Mouse (Mus musculus) adrenal gland, postnatal 36 days (tissue): ENCODE data around the gene Bdkrb1. TPM values are rescaled to one million over a fixed set of nuclear protein-coding genes. Genes with fewer than 3 reads are reported as not detected.
A peak's percentile ranks its signal among the peaks of the same experiment; 100 is the strongest.

Experiments used
- DNase-seq, 2 experiments: peaks; one replicate each; pipeline ENCODE4 v3.0.0; 2021; ENCODE audit warnings: mixed read lengths in 1 of 2
- total RNA-seq, 2 experiments: library from RNA; stranded (reverse); gene quantifications; 2 replicates each; pipeline ENCODE4 v1.2.3; 2021

Bdkrb1 gene
- total RNA-seq, 2 experiments from 2014 or later, result not detected

DNA sequence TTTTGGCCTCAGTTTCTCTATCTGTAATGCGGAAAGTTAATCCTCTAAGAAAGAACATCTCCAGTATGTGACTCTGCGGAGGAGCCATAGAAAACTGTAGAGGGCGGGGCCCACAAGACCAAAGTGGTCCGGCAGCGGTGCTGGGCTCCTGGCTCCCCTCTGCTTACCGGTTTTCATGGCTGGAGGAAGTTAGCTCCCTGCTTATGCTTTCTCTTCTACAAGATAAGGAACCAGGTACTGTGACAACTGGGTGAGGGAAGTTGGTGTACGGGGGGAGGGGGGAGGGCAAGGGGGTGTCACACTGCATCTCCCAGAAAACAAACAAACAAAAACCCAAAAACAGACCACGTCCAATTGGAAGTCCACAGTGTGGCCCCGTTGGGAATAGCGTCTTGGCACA lies 4.4 kb upstream of the Bdkrb1 start:
- DNase-seq, result no peak

DNA sequence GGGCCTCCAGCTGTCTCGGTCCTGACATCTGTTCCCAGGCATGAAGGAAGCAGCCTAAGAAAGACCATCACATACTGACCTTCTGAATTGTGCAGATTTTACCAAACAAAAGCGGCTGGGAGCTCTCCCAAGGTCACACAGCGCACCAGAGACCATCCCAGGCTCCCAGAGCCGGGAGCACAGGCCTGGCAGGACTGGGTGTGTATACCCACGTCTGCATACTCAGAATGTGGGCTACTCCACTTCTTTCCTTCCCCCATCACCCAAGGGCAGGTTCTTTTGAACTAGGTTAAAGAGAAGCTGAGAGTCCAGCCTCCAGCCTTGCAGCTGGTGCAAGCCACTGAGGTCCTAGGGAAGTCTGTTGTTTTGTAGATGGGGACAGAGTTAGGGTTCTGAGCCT lies 3.8 kb upstream of the Bdkrb1 start:
- peak in 1 of 2 experiments; percentile 20 for DNase-seq

DNA sequence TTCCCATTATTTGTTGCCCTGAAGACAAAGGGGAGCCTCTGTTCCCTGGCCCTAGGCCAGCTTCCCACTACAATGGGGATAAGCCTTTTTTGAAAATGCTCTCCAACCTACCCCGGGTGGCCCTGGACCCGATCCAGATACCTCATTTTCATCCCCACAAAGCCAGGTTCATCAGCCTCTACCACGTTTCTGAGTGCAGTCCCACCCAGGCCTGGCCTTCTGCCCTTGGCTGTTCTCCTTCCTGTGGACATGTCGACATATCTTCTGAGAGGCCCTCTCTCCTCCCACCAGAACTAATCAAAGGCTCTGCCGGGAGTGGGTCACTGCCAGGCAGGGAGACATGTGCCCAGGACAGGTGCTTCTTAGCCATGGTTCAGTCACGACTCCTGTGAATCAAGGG lies 1.3 kb upstream of the Bdkrb1 start:
- DNase-seq, result no peak

DNA sequence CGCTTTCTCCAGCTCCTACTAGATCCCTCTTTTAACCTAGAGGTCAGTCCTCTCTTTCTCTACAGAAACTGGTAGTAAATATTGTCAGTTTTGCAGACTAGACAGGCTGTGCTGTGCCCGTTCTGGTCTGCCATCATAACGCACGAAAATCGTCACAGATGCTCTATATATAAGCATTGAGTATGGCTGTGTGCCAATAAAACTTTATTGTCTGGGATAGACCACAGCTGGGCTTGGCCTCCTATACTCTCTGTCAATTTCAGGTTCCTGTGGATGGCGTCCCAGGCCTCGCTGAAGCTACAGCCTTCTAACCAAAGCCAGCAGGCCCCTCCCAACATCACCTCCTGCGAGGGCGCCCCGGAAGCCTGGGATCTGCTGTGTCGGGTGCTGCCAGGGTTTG lies 1.0 kb downstream of the Bdkrb1 start:
- no peak for DNase-seq

DNA sequence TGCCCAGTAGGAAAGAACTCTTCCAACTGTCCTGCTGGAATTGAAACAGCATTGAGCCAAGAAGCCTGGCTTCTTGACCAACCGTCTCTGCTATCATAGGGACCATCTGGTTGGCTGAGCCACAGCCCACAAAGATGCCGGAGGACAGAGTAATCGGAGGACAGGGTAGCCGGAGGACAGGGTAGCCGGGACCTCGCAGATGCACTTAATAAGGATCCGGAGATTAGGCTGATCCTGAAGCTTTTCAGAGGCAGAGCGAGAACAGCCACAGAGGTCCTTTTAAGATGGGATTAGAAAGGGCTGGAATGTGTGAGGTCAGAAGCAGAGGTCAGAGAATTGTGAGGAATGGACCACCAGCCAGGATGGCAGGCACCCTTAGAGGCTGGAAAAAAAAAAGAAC lies 2.3 kb downstream of the Bdkrb1 start:
- DNase-seq, result no peak

DNA sequence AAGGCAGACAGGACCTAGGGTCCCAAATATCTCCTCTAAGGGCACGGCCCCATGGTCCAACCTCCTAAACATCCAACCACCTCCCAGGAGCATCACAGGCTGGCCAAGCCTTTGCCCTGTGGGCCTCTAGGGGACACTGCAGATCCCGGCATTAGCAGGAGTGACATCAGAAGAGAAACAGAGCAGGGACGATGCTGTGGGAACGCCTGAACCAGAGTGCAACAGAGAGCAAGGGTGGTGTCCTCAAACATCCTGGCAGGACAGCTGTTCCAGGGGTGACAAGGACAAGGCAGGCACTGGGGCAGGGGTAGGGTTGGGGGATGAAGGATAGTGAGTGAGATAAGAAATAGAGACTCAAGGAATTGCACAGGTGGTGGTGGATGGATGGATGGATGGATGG lies 4.0 kb downstream of the Bdkrb1 start:
- no peak for DNase-seq

DNA sequence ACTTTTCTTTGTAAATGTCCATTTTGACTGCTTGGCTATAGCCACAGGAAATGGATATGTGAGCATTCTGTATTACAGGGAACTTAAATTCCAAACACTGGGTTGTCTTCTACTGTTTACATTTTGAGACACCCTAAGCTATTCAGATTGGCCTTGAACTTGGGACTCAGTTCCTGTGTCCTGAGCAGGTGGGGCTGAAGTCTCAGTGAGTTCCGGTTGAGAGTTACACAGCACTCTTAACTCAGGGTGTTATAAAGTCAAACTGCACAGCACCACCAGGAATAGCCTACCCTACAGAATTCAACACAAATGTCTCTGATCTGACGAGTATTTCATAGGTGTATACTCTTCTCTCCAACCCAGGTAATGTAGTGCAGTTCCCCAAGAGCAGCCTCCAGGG lies 8.2 kb downstream of the Bdkrb1 start:
- DNase-seq, result no peak

DNA sequence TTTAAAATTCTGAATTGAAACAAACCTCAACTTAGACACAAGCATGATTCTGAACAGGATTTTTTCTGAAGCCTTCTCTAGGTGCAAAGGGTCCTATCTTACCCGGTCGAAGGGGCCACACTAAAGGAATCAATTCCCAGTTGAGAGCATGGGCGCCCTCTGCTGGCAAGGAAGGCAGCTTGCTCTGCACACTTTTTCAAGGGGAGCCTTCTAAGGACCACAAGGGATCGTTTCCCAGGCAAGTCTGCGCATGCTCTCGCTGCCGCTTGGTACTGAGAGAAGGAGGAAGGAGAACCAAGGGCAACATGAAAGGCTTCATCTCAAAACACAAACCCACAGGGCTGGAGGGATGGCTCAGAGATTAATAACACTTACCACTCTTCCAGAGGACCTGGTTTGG lies 8.9 kb downstream of the Bdkrb1 start:
- DNase-seq, result peak; percentile 60 to 71

DNA sequence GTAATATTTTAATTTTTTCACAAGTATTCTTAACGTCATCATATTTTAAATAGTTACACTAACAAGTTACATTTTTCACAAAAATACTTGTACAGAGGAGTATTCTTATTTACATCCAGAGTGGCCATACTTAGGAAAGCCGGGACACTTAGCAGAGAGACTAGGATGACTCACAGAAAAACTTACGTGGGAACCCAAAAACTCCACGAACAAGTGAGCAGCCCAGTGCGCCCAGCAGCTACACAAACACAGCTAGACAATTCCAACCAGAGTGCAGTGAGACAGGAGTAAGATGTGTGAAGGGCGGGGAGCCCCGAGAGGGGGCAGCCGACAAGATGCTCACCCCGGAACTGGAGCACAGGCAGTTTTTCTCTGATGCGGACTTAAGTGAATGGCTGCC lies 10.7 kb downstream of the Bdkrb1 start:
- no peak for DNase-seq

DNA sequence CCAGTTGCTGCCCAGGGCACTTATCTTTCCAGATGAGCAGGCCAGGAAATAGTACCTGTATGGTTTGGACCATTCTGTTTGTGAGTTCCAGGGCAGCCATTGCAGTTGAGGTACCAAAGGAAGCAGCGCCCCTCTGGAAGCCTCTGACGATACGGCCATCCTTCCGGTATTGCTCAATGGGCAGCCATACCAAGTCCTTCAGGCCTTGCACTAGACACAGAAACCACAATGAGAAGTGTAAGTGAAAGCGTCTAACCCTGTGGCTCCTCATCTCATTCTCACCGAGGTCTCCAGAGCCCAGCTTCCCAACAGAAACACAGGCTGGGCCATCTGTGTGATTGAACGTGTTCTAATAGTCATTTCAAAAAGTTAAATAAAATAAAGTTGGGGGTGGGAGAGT lies 19.2 kb downstream of the Bdkrb1 start:
- DNase-seq, result no peak

DNA sequence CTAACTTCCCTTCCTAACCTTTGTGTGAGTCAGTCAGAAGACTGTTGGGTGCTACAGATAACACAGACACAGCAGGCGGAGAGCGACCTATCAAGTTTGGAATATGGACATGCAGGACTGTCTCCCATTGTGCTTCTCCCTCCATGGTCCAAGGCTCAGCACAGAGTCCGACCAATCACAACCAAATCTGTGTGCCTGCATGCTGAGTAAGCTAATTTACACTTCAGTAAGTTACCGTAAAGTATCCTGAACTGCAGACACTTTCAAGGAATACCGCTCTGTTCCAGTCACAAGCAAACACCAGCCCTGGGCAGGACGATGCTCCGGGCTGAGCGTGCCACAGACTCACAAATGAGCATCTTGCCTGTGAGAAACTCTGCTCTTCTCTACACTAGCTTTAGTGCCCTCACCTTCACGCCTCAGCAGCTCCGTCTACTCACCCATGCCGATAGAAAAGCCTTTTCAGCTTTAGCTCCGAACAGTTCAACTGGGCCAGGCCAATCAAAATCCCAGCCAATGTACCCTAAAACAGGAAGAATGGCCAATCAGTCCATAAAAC lies 20.2 kb downstream of the Bdkrb1 start:
- DNase-seq, result no peak

DNA sequence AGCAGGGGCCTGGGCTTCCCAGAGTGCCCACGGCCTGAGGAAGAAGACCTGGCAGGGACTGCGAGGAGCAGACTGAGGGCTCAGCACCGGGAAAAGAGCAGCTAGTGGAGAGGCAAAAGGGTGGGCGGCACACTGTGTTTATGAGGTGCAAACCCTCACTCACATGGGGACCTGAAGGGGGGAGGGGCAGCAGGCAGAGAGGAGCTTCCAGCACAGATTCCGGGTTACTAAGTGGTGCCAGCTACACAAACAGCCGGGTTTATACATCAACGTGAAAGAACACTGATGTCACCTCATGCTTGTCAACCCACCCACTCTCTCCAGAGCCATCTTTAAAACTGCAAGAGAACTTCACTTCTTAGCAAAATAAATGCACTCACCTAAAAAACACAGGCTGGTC lies 22.9 kb downstream of the Bdkrb1 start:
- peak in 1 of 2 experiments; percentile 5 for DNase-seq

DNA sequence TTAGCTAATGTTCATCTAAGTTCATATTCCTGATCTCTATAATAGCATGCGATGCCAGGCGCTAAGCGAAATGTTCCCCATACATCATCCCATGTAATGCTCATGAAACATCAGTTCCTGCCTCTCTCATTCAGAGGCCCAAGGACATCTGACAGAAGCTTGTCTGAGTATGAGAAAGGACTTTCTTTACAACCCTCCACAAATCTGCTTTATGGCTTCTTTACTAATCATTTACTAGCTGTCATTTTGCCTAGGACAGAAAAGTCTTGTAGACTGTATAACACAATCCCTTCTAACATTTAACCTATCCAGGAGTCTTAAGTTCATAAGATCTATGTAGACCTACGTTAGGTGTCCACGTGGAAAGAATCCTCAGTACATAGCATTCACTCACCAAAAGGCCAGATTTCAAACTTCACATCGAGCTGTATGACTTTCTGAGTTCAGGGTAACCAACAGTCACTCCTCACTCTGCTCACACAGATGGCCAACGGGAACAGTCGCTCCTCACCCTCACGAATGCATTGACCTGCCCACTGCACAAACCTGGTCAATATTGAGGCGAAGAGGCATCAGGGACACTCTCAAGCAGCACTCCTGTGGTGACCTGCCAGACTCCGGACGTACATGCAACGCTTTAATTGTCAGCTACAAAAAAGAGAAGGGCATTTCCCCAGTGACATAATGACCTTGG lies 31.6 kb downstream of the Bdkrb1 start:
- DNase-seq, result no peak

DNA sequence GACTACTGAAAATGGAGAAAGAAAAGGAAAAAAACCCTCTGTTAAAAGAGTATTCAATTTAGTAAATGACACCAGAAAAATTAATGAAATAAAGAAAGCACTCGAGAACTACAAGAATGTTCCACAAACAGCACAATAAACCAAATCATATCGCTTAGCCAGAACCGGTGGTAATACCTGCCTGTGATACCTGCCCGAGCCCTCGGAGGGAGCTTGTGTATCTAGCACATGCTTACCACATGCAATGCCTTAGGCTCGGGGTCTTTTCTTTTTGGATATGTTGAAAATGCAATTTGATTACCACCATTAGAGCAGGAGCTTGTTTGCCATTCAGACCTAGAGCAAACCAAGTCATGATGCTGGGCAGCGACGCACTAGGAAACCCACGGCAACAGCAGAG lies 33.7 kb downstream of the Bdkrb1 start:
- no peak for DNase-seq

DNA sequence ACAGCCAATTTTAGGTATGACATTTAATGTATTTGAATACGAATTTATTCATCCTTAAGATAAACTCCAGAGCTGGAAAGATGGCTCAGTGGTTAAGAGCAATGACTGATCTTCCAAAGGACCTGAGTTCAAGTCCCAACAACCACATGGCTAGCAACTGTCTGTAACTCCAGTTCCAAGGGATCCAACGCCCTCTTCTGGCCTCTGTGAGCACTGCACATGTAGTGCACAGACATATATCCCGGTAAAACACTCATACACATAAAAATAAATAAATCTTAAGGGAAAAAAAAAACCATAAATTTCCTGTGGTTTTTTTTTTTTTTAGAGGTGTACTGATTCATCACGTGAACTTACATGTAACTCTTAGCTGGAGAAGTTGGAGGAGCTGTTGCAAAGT lies 34.7 kb downstream of the Bdkrb1 start:
- no peak for DNase-seq

DNA sequence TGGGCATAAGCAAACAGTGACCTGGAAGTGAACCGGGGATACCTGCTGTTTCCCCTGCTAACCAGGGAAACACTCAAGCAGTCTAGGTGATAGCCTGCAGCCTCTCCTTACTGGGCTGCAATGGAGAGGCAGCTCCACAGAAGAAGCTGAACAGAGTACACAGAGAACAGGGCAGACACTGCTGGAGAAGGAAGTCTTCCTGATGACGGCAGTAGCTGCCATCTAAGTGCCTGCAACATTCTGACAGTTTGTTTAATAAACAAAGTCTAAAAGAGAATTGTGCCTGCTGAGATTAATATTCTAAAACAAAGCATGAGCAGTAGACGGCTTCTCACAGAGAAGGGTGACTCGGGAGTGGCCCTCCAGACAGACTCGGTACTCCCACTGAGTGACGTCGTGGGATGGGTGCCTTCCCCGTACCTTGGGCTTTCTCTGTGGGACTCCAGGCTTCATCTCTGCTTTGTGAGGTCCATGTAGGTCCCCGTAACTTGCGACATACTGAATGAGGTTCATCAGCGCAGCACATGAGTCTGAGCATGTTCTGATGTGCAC lies 40.0 kb downstream of the Bdkrb1 start:
- no peak for DNase-seq

Other genes starting within 250 kb of the Bdkrb1 start
- gene D430019H16Rik, start 149.2 kb upstream of the Bdkrb1 start, total RNA-seq, result 1 to 10 TPM; 2.6 to 4.3 TPM
- 10 to 100 TPM; 12.0 to 23.9 TPM for gene Bdkrb2, start 39.9 kb upstream of the Bdkrb1 start, total RNA-seq
- 10 to 100 TPM; 20.6 to 21.7 TPM for gene Gskip, start 81.7 kb downstream of the Bdkrb1 start, total RNA-seq
- gene Atg2b, start 82.1 kb downstream of the Bdkrb1 start, total RNA-seq, result 10 to 100 TPM; 26.2 to 29.8 TPM
- under 1 TPM; 0.30 to 0.40 TPM for gene Ak7, start 102.9 kb downstream of the Bdkrb1 start, total RNA-seq
- 100 to 1,000 TPM; 206 to 232 TPM for gene Papola, start 181.6 kb downstream of the Bdkrb1 start, total RNA-seq